Mouse (Mus musculus) ES-E14 (cell line): ENCODE measurements at regions not wholly inside any gene's neighbourhood (a gene's known extent, or its start where the extent isn't known, plus 50 kb on each side); places are given as distances from the start of the nearest gene placed in this dataset.

ENCODE experiments used
- CHD2 ChIP-seq: IDR thresholded peaks from 2 replicates; pipeline ENCODE4 v1.6.1; 2014; ENCODE audit warnings: mild to moderate bottlenecking, low read depth, low read length, inconsistent platforms
- HCFC1 ChIP-seq: IDR thresholded peaks from 2 replicates; pipeline ENCODE4 v1.6.1; 2012; ENCODE audit warnings: low read length, inconsistent platforms, borderline replicate concordance; ENCODE audit not compliant: insufficient read depth
- MAFK ChIP-seq: IDR thresholded peaks from 2 replicates; pipeline ENCODE4 v1.6.1; 2014; ENCODE audit warnings: mild to moderate bottlenecking, low read depth, low read length, inconsistent platforms; ENCODE audit not compliant: insufficient read depth
- ZC3H11A ChIP-seq: IDR thresholded peaks from 2 replicates; pipeline ENCODE4 v1.6.1; 2012; ENCODE audit warnings: low read depth, mild to moderate bottlenecking, inconsistent platforms, low read length, borderline replicate concordance
- ZNF384 ChIP-seq: IDR thresholded peaks from 2 replicates; pipeline ENCODE4 v1.6.1; 2012; ENCODE audit warnings: low read depth, low read length, inconsistent platforms

DNA sequence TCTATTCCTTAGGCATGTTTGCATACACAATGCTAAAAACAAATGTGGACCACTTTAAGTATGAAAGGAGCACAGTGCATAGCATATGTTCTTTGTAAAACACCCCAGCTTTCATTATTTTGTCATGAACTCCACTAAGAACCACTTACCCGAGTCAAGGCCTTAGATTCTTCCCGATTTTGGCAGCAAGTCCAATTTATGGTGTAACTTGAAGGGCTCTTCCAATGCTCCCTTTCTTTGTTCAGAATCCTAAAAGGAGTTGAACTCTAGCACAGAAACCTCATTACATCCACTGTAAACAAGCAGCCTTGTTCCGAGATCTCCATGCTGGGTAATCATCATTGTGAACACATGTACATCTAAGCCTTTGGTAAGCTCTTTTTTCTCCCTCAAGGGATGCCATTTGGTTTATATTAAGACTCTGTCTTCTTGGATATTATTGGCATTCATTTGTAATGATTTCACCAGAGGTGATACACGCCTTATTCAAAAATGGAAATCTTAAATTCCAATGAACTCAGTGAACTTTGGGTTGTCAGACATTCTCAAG lies 1344.2 kb downstream of the Efnb2 start:
- TF ChIP-seq HCFC1 (no peak), CHD2 (no peak), MAFK (no peak), ZNF384 (no peak), ZC3H11A (no peak)
